Mouse (Mus musculus): Measurements from ENCODE around the gene Drc7.

DNA sequence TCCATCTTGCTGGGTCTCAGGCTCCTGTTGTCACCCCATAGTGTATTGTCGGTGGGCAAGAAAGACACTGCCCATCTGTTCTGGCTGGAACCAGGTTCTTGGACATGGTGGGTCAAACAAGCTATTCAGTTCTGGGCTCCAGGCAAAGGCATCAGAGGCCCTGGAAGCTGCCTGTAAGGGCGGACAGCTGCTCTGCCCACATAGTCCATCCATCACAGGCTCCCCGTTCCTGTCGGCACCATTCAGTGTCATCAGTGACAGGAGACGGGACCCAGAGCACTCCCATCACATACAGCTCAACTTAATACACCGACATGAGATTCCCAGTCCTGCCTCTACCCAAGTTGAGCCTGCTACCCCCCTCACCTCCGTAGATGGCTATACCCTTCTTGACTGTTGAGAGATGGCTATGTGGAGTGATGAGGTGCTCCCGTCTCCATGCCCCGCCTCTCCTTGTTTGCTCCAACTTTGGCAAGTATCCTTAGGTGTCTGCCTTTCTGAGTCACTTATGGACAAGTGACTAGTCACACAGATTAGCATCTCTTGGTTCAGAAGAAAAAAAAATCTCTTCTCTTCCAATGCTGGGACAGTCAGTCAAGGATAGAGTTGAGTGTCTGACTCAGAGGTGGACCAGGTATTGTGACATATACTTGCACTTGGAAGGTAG lies 36.8 kb upstream of the Drc7 start:
- TF ChIP-seq CTCF (IDR thresholded peaks at IDR 0.05; ENCODE audit: low read depth) = no peak
- TF ChIP-seq EP300 (IDR thresholded peaks at IDR 0.05; ENCODE audit: low read depth) = no peak
